Mouse (Mus musculus) ES-Bruce4 (cell line): ENCODE data around the gene Uxs1. TPM values are rescaled to one million over a fixed set of nuclear protein-coding genes. Genes with fewer than 3 reads are reported as not detected.

Experiments used
- H3K27ac ChIP-seq: 2 replicates; pipeline ENCODE4 v1.5.1; 2012; ENCODE audit warnings: low read length, inconsistent platforms; ENCODE audit not compliant: insufficient read depth
- H3K27me3 ChIP-seq: 2 replicates; pipeline ENCODE4 v1.6.1; 2012; ENCODE audit warnings: mild to moderate bottlenecking, low read length, inconsistent platforms; ENCODE audit not compliant: control insufficient read depth, poor library complexity, insufficient read depth, severe bottlenecking
- H3K36me3 ChIP-seq: 2 replicates; pipeline ENCODE4 v1.6.1; 2012; ENCODE audit warnings: inconsistent platforms, mild to moderate bottlenecking, low read length, moderate library complexity; ENCODE audit not compliant: control insufficient read depth, poor library complexity, insufficient read depth, severe bottlenecking
- H3K4me1 ChIP-seq: one replicate; pipeline ENCODE4 v1.8.1; 2011; ENCODE audit warnings: low read length; ENCODE audit not compliant: control insufficient read depth, insufficient read depth
- H3K4me3 ChIP-seq: 2 replicates; pipeline ENCODE4 v1.5.1; 2011; ENCODE audit warnings: low read depth, mild to moderate bottlenecking, low read length
- H3K9ac ChIP-seq: 2 replicates; pipeline ENCODE4 v1.6.1; 2012; ENCODE audit warnings: low read depth, mild to moderate bottlenecking, inconsistent platforms; ENCODE audit not compliant: poor library complexity, severe bottlenecking
- H3K9me3 ChIP-seq: replicated peaks from 2 replicates; pipeline ENCODE4 v1.6.1; 2012; ENCODE audit warnings: mild to moderate bottlenecking, low read length, inconsistent platforms; ENCODE audit not compliant: control insufficient read depth, poor library complexity, insufficient read depth, severe bottlenecking
- CTCF ChIP-seq: IDR thresholded peaks from one replicate; pipeline ENCODE4 v1.8.1; 2011; ENCODE audit warnings: low read depth, low read length
- EP300 ChIP-seq: IDR thresholded peaks from 2 replicates; pipeline ENCODE4 v1.6.1; 2011; ENCODE audit warnings: low read depth, low read length; ENCODE audit not compliant: insufficient read depth
- POLR2A ChIP-seq: IDR thresholded peaks from one replicate; pipeline ENCODE4 v1.8.1; 2011; ENCODE audit warnings: low read length; ENCODE audit not compliant: insufficient read depth
- polyA plus RNA-seq: library from polyadenylated mRNA; stranded (reverse); fragments of >200 nt; gene quantifications from 2 replicates; pipeline ENCODE4 v1.2.4, GENCODE M21; 2011; ENCODE audit warnings: low read depth; ENCODE audit not compliant: missing spikeins, insufficient read depth, insufficient read length

The Uxs1 gene
- 23.9 and 24.4 TPM in 2 replicates for polyA plus RNA-seq

- H3K4me1 ChIP-seq: no peaks in the 10 kb centered on the region
- TF ChIP-seq POLR2A (peak; percentile 73), EP300 (peak; percentile 39; the same call in 1 of the 2 replicates), CTCF (no peak)
Measured at GRCm38 (mm10) chr1:43827763-43828194, at the start of gene Uxs1. Gene Uxs1 (minus strand): TSS chr1:43827800.

GRCm38 (mm10) chr1:43877233-43877632 is 49.6 kb upstream of the Uxs1 start:
- no peaks in the 10 kb centered on the region for H3K36me3 ChIP-seq
- no peak overlapping the region for H3K27ac ChIP-seq
- no peaks in the 10 kb centered on the region for H3K9me3 ChIP-seq
- peaks cover 4% of the 10 kb centered on the region for H3K4me1 ChIP-seq
- TF ChIP-seq EP300: no peak
- TF ChIP-seq CTCF: no peak
- TF ChIP-seq POLR2A: no peak
- H3K9ac ChIP-seq: no peak overlapping the region
- H3K27me3 ChIP-seq: no peaks in the 10 kb centered on the region
- no peak overlapping the region for H3K4me3 ChIP-seq

More at GRCm38 (mm10) chr1:43827763-43828194, at the start of gene Uxs1:
- Histone ChIP-seq H3K27me3 (no peaks in the 10 kb centered on the region), H3K4me3 (peak within 1 kb of the TSS; percentile 77), H3K27ac (no peak within 1 kb of the TSS), H3K9me3 (no peaks in the 10 kb centered on the region), H3K36me3 (no peaks in the 10 kb centered on the region), H3K9ac (peak within 1 kb of the TSS; percentile 72)

GRCm38 (mm10) chr1:43871116-43871515 is 43.5 kb upstream of the Uxs1 start:
- Histone ChIP-seq H3K4me1 (no peaks in the 10 kb centered on the region), H3K36me3 (no peaks in the 10 kb centered on the region), H3K9me3 (no peaks in the 10 kb centered on the region), H3K4me3 (no peak overlapping the region), H3K27ac (no peak overlapping the region), H3K9ac (no peak overlapping the region), H3K27me3 (no peaks in the 10 kb centered on the region; the same call in 1 of the 2 replicates)
- TF ChIP-seq CTCF (no peak), POLR2A (no peak), EP300 (no peak)

GRCm38 (mm10) chr1:43868510-43868909 is 40.9 kb upstream of the Uxs1 start:
- no peaks in the 10 kb centered on the region for H3K4me1 ChIP-seq
- no peak overlapping the region for H3K27ac ChIP-seq
- no peak overlapping the region for H3K4me3 ChIP-seq
- H3K9ac ChIP-seq: no peak overlapping the region
- no peaks in the 10 kb centered on the region for H3K36me3 ChIP-seq
- H3K9me3 ChIP-seq: no peaks in the 10 kb centered on the region
- no peak for TF ChIP-seq POLR2A
- TF ChIP-seq EP300: no peak
- TF ChIP-seq CTCF: no peak
- no peaks in the 10 kb centered on the region; the same call in 1 of the 2 replicates for H3K27me3 ChIP-seq

- no peak overlapping the region for H3K9ac ChIP-seq
- H3K9me3 ChIP-seq: no peaks in the 10 kb centered on the region
- no peak for TF ChIP-seq POLR2A
- TF ChIP-seq CTCF: no peak
- TF ChIP-seq EP300: no peak
- H3K27ac ChIP-seq: no peak overlapping the region
- H3K27me3 ChIP-seq: no peaks in the 10 kb centered on the region; the same call in 1 of the 2 replicates
- H3K4me1 ChIP-seq: no peaks in the 10 kb centered on the region
- no peak overlapping the region for H3K4me3 ChIP-seq
- H3K36me3 ChIP-seq: no peaks in the 10 kb centered on the region
Measured at GRCm38 (mm10) chr1:43864758-43865157, 37.2 kb upstream of the Uxs1 start.

GRCm38 (mm10) chr1:43862614-43863013 is 35.0 kb upstream of the Uxs1 start:
- TF ChIP-seq CTCF: no peak
- TF ChIP-seq EP300: no peak
- TF ChIP-seq POLR2A: no peak
- H3K36me3 ChIP-seq: no peaks in the 10 kb centered on the region
- no peak overlapping the region for H3K9ac ChIP-seq
- peaks cover 4% of the 10 kb centered on the region; the same call in 1 of the 2 replicates for H3K9me3 ChIP-seq
- no peaks in the 10 kb centered on the region for H3K4me1 ChIP-seq
- H3K27ac ChIP-seq: no peak overlapping the region
- no peaks in the 10 kb centered on the region for H3K27me3 ChIP-seq
- H3K4me3 ChIP-seq: no peak overlapping the region
